Mouse (Mus musculus): ENCODE data around the gene Armc10. TPM values are rescaled to one million over a fixed set of nuclear protein-coding genes. Genes with fewer than 3 reads are reported as not detected.
"Not testable (repeated sequence)": the region's sequence is repeated elsewhere in the genome, so short reads cannot be mapped to it uniquely, and the experiment has no call there.

The Armc10 gene
- 10 to 100 TPM; 17.7 to 22.4 TPM for total RNA-seq (2021)
- long read RNA-seq, experiment 1, transcript Armc10-201 (6 exons, 2,221 nt), result major isoform, 16 of 22 reads
- long read RNA-seq, experiment 1, partial matches to known transcripts, result 2 of 22 reads
- long read RNA-seq, experiment 1, other reads (novel, unspliced or antisense), result 4 of 22 reads
- long read RNA-seq, experiment 2, transcript Armc10-201 (6 exons, 2,221 nt), result major isoform, 10 of 12 reads
- long read RNA-seq, experiment 2, partial matches to known transcripts, result 1 of 12 reads
- long read RNA-seq, experiment 2, other reads (novel, unspliced or antisense), result 1 of 12 reads

DNA sequence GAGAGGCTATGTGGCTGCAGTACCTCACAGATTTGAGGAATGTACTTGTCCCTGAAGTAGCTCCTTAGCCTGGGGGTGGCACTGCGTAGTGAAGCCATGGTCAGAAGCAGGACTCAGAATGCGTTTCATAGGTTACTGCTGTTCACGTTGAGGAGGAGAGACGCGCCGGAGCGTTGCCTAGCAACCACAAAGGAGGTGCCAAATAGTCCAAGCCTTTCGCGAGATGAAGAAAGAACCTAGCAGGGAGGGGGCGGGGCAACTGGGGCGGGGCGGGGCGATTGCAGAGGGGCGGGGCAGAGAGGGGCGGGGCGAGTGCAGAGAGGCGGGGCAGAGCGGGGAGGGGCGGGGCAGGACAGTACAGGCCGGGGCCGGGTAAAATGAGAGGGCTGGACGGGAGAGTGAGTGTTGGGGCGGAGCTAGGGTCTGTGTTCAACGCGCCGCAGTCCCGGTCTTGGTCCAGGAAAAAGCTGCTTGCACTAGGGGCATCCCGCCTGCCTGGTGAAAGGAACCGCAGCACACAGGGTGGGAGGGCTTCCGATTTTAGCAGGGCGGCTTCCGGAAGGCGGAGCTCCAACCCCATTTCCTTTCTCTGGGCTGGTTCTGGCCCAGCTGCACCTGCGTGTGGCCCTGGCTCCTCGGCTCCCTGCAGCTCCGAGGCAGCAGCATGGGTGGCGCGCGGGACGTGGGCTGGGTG, at the start of gene Armc10, which contains the start of gene Fbxl13:
Armc10 (plus strand) TSS at position 375 of the 694 bp plus-strand sequence.
Fbxl13 (minus strand) TSS at position 196 of the 694 bp plus-strand sequence.
- DNase-seq, result peak; percentile 91

GRCm38 (mm10) chr5:21599536-21599935, 46.1 kb upstream of the Armc10 start:
- DNase-seq, result not testable (repeated sequence)

- no peak for DNase-seq
These were observed 45.7 kb upstream of the Armc10 start for GRCm38 (mm10) chr5:21599961-21600360.

DNA sequence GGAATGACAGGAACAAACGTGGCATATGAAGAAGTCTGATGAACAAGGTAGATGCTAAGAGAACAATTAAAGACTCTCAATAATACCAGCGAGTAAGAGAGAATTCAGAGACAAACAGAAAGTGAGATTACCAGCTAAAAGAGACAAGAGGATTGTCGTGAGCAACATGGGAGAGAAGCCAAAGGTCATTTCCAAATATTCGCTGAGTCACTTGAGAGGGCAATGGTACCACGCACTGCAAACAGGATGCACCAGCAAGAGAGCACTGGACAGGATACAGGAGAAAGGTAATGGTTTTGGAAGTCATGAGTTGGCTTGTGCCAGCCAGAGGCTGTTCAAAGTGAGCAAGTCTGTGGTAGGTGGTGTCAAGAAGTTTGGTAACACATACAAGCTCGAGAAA, 39.7 kb upstream of the Armc10 start:
- peak; percentile 24 for DNase-seq

GRCm38 (mm10) chr5:21608311-21609304, 37.0 kb upstream of the Armc10 start:
- DNase-seq, result peak; percentile 58

GRCm38 (mm10) chr5:21610996-21611395, 34.6 kb upstream of the Armc10 start:
- no peak for DNase-seq

GRCm38 (mm10) chr5:21614299-21614698, 31.3 kb upstream of the Armc10 start:
- not testable (repeated sequence) for DNase-seq

- DNase-seq, result no peak
These were observed 29.1 kb upstream of the Armc10 start for GRCm38 (mm10) chr5:21616450-21617009.

- no peak for DNase-seq
These were observed 19.7 kb upstream of the Armc10 start for GRCm38 (mm10) chr5:21625916-21626315.

DNA sequence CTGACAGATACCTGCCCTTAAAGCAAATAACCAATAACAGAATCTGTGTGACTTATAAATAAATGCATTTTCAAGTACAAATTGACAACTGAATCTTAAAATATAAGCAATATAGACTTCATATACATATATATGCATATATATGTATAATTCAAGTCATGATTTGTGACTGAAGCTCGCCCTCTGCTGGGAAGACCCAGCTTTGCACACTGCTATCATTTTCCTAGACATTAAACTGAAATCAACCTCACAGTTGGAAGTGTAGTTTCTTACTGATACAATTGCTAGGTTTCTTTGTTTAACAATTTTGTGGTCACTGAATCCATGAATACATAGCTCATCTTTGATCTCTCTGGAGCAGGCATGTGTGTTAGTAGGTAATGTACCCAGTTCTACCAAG, 4.7 kb upstream of the Armc10 start:
- DNase-seq, result peak; percentile 43

DNA sequence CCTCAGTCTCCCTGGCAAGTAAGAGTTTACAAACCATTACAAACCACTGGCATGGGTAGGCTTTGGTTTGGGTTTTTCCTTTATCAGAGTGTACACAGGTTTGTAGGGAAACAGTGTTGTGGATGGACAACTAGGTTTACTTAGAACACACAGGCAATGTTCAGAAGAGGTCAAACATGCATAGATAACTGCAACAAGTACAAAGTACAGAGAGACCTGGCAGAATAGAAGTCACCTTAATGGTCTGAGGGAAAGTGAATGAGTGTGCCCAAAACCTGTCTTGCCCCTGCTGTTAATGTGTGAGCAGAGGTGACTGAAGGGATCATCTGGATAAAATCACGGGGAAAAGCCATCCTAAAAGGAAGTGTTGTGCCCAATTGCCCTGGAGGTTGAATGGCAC, 2.0 kb upstream of the Armc10 start:
- DNase-seq, result no peak

DNA sequence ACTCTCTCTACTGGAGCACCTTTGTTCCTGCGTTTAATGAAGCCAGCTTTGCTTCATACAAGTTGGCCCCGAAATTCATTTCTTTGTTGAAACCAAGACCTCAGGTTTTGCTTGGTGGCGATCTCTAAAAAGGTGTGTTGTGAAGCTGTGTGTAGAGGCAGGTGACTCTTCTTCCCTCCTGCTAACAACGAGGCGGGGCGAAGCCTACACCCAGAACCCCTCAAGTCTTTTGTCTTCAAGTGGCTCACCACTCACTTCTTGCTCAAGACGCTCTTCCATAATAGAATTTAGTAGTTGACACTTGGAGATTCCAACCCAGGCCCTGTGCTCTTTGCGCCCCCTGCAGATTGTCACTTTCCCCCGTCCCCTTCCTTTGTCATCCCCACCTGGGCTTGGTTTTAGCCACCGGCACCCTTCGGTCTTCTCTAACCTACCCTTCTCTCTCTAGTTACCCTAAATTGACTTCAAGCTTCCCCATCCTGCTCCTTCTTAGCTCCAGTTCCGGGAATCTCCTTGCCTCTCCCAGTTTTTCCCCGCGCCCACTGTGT, 648 bp upstream of the Armc10 start:
- no peak for DNase-seq

DNA sequence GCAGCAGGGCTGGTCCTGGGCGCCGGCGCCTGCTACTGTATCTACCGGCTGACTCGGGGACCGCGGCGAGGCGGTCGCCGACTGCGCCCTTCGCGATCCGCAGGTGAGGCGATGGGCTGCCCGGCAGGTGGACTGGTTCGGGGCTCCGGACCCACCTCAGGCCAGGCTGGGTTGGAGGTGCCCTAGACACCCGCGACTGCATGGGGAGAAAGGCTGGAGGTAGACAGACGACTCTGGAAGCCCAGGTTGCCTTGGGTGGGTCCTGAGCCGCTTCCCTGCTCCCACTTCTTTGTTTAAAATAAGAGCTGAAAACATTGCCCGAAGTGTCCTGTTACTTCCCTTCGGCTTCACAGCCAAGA, 499 bp downstream of the Armc10 start:
- DNase-seq, result no peak

- no peak for DNase-seq
These were observed 5.1 kb downstream of the Armc10 start for GRCm38 (mm10) chr5:21650736-21651135.

- DNase-seq, result no peak
These were observed 6.4 kb downstream of the Armc10 start for GRCm38 (mm10) chr5:21651885-21652612.

DNA sequence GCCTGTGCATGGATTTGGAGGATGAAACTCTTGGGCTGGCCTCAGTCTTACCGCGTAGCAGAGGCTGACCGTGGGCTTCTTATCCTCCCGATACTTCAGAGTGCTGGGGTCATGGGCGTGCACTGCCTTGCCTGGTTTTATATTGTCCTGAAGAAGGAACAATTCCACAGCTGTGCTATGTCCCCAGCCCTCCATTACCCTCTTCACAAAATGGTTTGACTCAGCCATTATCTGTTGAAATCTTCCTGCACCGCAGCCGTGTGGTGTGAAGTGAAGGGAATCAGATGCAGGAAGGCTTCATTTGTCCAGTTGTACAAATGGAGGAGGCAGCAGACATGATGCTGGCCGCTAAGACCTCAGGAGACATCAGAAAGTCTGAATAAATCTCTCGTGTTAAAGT, 11.3 kb downstream of the Armc10 start:
- no peak for DNase-seq

DNA sequence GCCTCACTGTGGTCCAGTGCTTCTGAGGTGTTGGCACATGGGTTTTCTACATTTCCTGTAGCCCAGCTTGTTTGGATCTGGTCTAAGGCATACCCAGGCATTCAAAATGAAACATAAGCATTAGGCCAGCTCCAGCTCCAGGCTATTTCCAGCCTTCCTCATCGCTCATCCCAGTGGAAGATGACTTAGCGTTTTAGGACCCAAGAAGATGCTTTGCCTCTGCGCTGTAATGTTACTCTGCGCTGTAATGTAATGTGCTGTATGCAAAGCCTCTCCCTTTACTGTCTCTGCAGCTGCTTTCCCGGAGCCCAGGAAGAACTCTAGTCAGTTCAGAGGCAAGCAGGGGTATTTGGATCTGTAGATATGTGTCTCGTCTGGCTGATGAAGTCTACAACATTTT, 12.4 kb downstream of the Armc10 start:
- no peak for DNase-seq

DNA sequence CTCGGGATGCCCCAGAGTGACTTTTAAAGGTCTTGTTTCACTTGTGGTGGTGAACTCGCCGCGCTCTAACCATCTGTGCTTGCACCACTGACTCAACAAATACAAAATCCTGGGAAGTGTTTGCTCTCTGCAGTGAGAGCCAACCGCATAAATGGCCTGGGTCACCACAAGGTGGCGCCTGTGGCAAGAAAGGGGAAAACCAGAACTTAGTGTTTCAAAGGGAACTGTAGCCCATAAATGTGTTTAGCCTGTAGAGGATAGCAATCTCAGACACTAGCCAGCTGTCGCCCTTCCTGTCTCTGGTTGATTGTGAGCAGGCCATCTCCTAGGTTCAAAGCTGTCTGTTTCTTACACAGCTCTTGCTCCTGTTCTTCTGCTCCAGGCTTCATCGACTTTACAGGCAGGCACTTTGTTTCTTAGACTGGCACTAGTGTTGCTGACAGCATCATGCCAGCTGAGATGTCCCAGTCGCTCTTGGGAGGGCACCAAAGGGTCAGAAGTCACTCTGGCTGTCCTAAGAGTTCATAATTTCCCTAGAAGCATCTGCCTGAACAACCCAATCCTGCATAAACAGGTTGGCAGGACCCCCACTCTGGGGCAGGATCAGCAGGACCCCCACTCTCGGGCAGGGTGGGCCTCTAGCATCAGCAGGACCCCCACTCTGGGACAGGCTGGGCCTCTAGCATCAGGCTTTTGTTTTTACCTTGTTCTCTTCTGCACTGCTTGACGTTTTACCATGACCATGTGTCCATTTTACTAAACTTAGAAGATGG, 13.2 kb downstream of the Armc10 start:
- DNase-seq, result peak; percentile 91

GRCm38 (mm10) chr5:21660850-21661249, 15.2 kb downstream of the Armc10 start:
- no peak for DNase-seq

GRCm38 (mm10) chr5:21663081-21663480, 17.5 kb downstream of the Armc10 start:
- DNase-seq, result peak; percentile 55

Data from adrenal gland, postnatal 10 days (tissue).